Mouse (Mus musculus) liver, embryonic 14.5 days (tissue): ENCODE data around the gene Olfr805.

ENCODE experiments used
- CTCF ChIP-seq: IDR thresholded peaks from 2 replicates; pipeline ENCODE4 v1.5.1; 2016; ENCODE audit warnings: antibody characterized with exemption, low read depth, control low read depth
- EP300 ChIP-seq: IDR thresholded peaks from 2 replicates; pipeline ENCODE4 v1.6.1; 2016; ENCODE audit warnings: antibody characterized with exemption, low read depth

- TF ChIP-seq CTCF (no peak), EP300 (no peak)
Measured at GRCm38 (mm10) chr10:129757693-129758092, 28.5 kb upstream of the Olfr805 start, which contains the start of gene Olfr807.
